Comparison of ENCODE assay signal across 11 mouse cellular contexts in the genomic region with DNA sequence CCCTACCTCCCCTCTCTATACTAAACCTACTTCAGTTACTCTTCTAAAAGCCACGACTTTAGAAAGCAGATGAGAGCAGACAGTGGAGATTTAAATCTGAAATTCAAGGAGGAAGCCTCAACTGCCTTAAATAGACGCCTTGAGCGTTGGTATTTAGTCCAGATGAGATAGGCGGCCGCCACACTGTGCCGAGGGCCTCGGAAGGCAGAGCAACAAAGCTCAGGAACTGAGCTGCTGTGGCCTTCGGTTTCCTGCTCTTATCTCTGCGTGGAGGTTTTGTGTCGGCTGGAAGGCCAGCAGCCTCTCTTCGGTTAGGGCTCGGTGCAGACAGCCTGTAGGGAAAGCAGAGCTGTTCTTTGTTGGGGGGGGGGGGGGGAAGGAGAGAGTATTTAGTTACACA.
DNase-seq lines count a peak whose midpoint lies in the region.
"Had no signal": no experiment of that assay in that cellular context is flagged by ENCODE, and none has a peak within 500 bp of the region (broad histone marks: within the 10 kb centered on the region; RNA-seq: fewer than 3 reads in every experiment).

No protein-coding gene starts in this region.

- peak; percentile 18 for DNase-seq in embryo, embryonic 10 days (ENCODE audit: low spot score)
- DNase-seq in embryo, embryonic 10.5 days (ENCODE audit: low spot score), result no peak
- DNase-seq in ovary, adult 18-20 months (ENCODE audit: low spot score), result peak; percentile 77
- DNase-seq in ovary, postnatal 10 days (ENCODE audit: low spot score), result no peak
- DNase-seq in liver, result peak; percentile 56
- DNase-seq in thymus, postnatal 25 days, result peak; percentile 57
- no peak for DNase-seq in spleen, postnatal 4 days (ENCODE audit: low spot score in 2 of 2)
- no peak for DNase-seq in frontal cortex, postnatal 36 days (ENCODE audit: low spot score in 2 of 2)
- DNase-seq: B cell, adult 2 months; cerebellum, adult 8-10 months; kidney, adult 18-20 months had no signal

Comparison
In these comparisons a context has a peak if more than half of its experiments do, and no peak if none do; other contexts are left out.
1. DNase-seq: peak in embryo, embryonic 10 days (single experiment), ovary, adult 18-20 months (single experiment), liver (single experiment) and thymus, postnatal 25 days (single experiment); none in embryo, embryonic 10.5 days (single experiment), ovary, postnatal 10 days (single experiment), spleen, postnatal 4 days (0 of 2) and frontal cortex, postnatal 36 days (0 of 2).